Mouse (Mus musculus) hindbrain, embryonic 14.5 days (tissue): ENCODE results near the gene Oas1h. TPM values are rescaled to one million over a fixed set of nuclear protein-coding genes. Genes with fewer than 3 reads are reported as not detected.
"Not testable (repeated sequence)": the region's sequence is repeated elsewhere in the genome, so short reads cannot be mapped to it uniquely, and the experiment has no call there.

Experiments used
- ATAC-seq: fragments of 200-750 bp; cut with Nextera tagmentation; 2 replicates; pipeline ENCODE4 v1.8.0; 2017; ENCODE audit warnings: moderate number of reproducible peaks, mild to moderate bottlenecking, moderate TSS enrichment, moderate library complexity; ENCODE audit not compliant: low FRiP score
- DNase-seq: peaks from one replicate; pipeline ENCODE4 v3.0.0-alpha.2; 2015; ENCODE audit warnings: low spot score
- H3K27ac ChIP-seq: fragments of 300-500 bp; sonication (generic); 2 replicates; pipeline ENCODE4 v1.5.1; 2014; ENCODE audit warnings: mild to moderate bottlenecking, moderate library complexity
- H3K27me3 ChIP-seq: fragments of 300-500 bp; sonication (generic); 2 replicates; pipeline ENCODE4 v1.6.1; 2014; ENCODE audit warnings: mild to moderate bottlenecking, low read length, mixed read lengths; ENCODE audit not compliant: control insufficient read depth, insufficient read depth
- H3K36me3 ChIP-seq: fragments of 300-500 bp; sonication (generic); replicated peaks from 2 replicates; pipeline ENCODE4 v1.6.1; 2014; ENCODE audit not compliant: control insufficient read depth, insufficient read depth
- H3K4me1 ChIP-seq: fragments of 300-500 bp; sonication (generic); replicated peaks from 2 replicates; pipeline ENCODE4 v1.6.1; 2014; ENCODE audit warnings: antibody characterized with exemption, low read length, mixed read lengths; ENCODE audit not compliant: control insufficient read depth, insufficient read depth
- H3K4me2 ChIP-seq: fragments of 300-500 bp; sonication (generic); replicated peaks from 2 replicates; pipeline ENCODE4 v1.6.1; 2014; ENCODE audit warnings: mild to moderate bottlenecking, moderate library complexity
- H3K4me3 ChIP-seq: fragments of 300-500 bp; sonication (generic); replicated peaks from 2 replicates; pipeline ENCODE4 v1.5.1; 2014; ENCODE audit warnings: mild to moderate bottlenecking, low read length
- H3K9ac ChIP-seq: fragments of 300-500 bp; sonication (generic); 2 replicates; pipeline ENCODE4 v1.6.1; 2014
- H3K9me3 ChIP-seq: fragments of 300-500 bp; sonication (generic); 2 replicates; pipeline ENCODE4 v1.6.1; 2016; ENCODE audit warnings: low read length; ENCODE audit not compliant: control insufficient read depth
- WGBS: fragments of 180-500 bp; shearing (Covaris S2); extraction: QIAGEN DNeasy Blood & Tissue Kit; methylation state at CpG from one replicate; pipeline ENCODE4 v1.1.7; 2014; 5-methylcytosine and 5-hydroxymethylcytosine counted together
- polyA plus RNA-seq: library from polyadenylated mRNA; unstranded; fragments of >200 nt; fragmentation: Nextera tagmentation; extraction: Ambion mirVana; gene quantifications from 2 replicates; pipeline ENCODE4 v1.2.1, GENCODE M21; 2014

The Oas1h gene
- polyA plus RNA-seq, 1 experiment from 2014 or later: not detected

DNA sequence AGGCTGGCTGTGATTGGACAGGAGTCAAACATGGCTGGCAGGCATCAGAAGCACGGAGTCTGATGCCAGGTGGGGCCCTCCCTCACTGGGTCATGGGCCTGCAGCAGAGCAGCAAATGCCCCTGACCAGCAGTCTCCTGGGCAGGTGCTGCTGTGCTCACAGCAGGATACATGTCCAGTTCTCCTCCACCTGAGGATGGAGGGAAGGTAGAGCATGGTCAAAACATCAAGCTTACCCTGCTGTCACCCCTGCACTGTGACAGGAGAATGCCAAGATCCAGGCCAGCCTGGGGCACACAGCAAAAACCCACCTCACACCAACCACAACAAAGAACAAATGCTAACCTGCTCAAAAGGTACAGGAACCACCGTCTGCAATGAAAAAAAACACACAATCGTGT is 15.6 kb downstream of the Oas1h start:
- not testable (repeated sequence) for ATAC-seq

GRCm38 (mm10) chr5:120877407-120877806 is 16.2 kb downstream of the Oas1h start:
- H3K36me3 ChIP-seq, ATAC-seq, H3K4me1 ChIP-seq, DNase-seq, H3K9ac ChIP-seq, H3K27me3 ChIP-seq, H3K4me3 ChIP-seq, H3K4me2 ChIP-seq, H3K27ac ChIP-seq, H3K9me3 ChIP-seq: not testable (repeated sequence)
- 79% methylated on average over 2 of the region's 2 CpGs for WGBS

More for the DNA sequence above, 15.6 kb downstream of the Oas1h start:
- WGBS: 61% methylated on average over 2 of the region's 3 CpGs
- not testable (repeated sequence) for H3K4me3 ChIP-seq, H3K27ac ChIP-seq, H3K4me2 ChIP-seq, H3K27me3 ChIP-seq, H3K4me1 ChIP-seq, H3K36me3 ChIP-seq, H3K9ac ChIP-seq, H3K9me3 ChIP-seq, DNase-seq

DNA sequence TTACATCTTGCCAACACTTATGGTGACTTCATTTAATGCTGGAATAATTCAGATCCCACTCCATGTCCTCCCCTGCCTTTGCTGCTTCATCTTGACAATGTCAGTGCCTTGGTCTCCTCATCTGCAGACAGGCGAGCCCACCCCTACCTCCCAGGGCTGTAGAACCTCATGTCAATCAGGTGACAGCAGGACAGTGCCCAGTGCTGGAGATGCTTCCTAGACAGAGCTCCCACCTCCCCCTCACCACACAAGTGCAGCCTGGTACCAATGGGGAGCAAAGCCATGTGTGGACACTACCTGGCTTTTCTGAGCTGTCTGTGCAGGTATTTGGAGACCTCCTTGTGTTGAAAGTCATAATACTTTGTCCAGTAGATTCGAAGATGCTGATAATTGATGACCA is 17.6 kb downstream of the Oas1h start:
- H3K9me3 ChIP-seq, H3K27me3 ChIP-seq, H3K9ac ChIP-seq, H3K36me3 ChIP-seq, H3K4me1 ChIP-seq, ATAC-seq, DNase-seq, H3K4me3 ChIP-seq, H3K4me2 ChIP-seq, H3K27ac ChIP-seq: not testable (repeated sequence)
- WGBS: 68% methylated on average over 2 of the region's 2 CpGs

GRCm38 (mm10) chr5:120881681-120882080 is 20.5 kb downstream of the Oas1h start:
- H3K27me3 ChIP-seq, H3K4me3 ChIP-seq, H3K36me3 ChIP-seq, ATAC-seq, H3K9me3 ChIP-seq, H3K9ac ChIP-seq, H3K4me1 ChIP-seq, H3K4me2 ChIP-seq, H3K27ac ChIP-seq, DNase-seq: not testable (repeated sequence)
- WGBS: 98% methylated on average over 6 of the region's 6 CpGs

DNA sequence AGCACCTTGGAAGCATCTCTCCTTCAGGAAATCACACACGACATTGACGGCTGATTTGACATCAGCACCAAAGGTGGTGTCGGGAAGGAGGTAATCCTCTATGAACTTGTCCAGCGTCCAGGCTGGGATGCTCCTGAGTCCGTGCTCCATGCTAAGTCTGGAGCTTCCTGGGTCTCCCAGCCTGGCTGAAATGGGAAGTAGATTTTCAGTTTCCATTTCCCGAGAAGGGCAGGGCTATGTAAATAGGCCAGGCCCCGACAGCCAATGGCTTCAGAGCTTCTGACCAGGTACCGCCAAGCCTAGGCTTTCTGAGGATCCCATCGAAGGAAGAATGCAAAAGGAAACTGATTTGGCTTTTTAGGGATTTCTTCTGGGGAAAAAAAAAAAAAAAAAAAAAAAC is 26.2 kb downstream of the Oas1h start, which contains the start of gene Oas1g:
Gene Oas1g (minus strand): TSS at position 201 of the 400 bp plus-strand sequence.
- not testable (repeated sequence) for H3K9ac ChIP-seq, DNase-seq, H3K27ac ChIP-seq, H3K4me3 ChIP-seq, H3K27me3 ChIP-seq, H3K4me1 ChIP-seq, H3K4me2 ChIP-seq, H3K36me3 ChIP-seq, H3K9me3 ChIP-seq, ATAC-seq
- WGBS: 37% methylated on average over 6 of the region's 9 CpGs

DNA sequence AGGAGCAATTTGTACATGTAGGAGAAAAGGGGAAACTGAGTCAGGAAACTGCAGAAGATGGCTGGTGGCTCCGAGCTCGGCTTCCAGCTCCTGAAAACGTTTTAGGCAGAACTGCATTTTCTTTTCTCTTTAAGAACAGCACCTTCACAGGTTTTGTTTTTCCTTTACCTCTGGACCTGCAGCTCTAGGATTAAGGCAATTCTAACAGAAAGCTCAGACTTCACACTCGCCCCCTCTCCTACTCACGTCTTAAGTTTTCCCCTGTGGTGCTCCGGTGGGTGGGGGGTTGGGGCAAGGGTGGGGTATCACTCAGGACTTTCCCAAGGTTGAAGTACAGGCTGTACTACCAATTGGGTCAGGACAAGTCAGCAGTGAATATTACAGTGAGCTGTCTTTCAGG is 26.6 kb downstream of the Oas1h start:
- Histone ChIP-seq H3K4me3 (no peak overlapping the region), H3K27ac (no peak overlapping the region), H3K27me3 (no peaks in the 10 kb centered on the region), H3K36me3 (no peaks in the 10 kb centered on the region), H3K4me1 (no peaks in the 10 kb centered on the region), H3K4me2 (no peak overlapping the region), H3K9me3 (no peaks in the 10 kb centered on the region), H3K9ac (no peak overlapping the region)
- no peak for ATAC-seq
- 65% methylated on average over 6 of the region's 6 CpGs for WGBS
- no peak for DNase-seq

GRCm38 (mm10) chr5:120888294-120888815 is 27.1 kb downstream of the Oas1h start:
- not testable (repeated sequence) for H3K36me3 ChIP-seq

DNA sequence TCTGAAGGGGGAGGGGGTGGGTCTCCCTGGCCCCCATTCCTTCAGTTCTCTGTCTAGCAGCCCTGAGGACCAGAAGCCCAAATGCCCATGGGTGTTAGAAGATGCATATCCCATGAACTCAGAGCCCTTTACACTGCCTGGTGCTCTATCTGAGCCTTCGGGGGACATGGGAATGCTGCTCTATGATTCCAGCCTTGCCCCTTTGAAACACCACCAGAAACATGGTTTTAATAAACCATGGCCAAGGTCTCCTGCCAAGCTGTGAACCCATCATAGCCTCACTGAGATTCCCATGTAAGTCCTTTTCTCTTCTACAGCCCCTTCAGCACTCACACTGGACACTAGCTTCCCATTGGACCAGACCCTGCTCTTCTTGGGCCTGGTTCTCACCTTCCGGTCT is 28.8 kb downstream of the Oas1h start:
- no peak overlapping the region for H3K27ac ChIP-seq
- 82% methylated on average over 2 of the region's 2 CpGs for WGBS
- H3K27me3 ChIP-seq: no peaks in the 10 kb centered on the region
- DNase-seq (no peak), ATAC-seq (no peak)
- no peaks in the 10 kb centered on the region for H3K4me1 ChIP-seq
- no peak overlapping the region for H3K4me3 ChIP-seq
- H3K36me3 ChIP-seq: no peaks in the 10 kb centered on the region
- H3K4me2 ChIP-seq: no peak overlapping the region
- no peaks in the 10 kb centered on the region for H3K9me3 ChIP-seq
- H3K9ac ChIP-seq: no peak overlapping the region

More at GRCm38 (mm10) chr5:120888294-120888815, 27.1 kb downstream of the Oas1h start:
- not testable (repeated sequence) for H3K4me2 ChIP-seq, H3K9ac ChIP-seq, H3K4me1 ChIP-seq, DNase-seq, H3K4me3 ChIP-seq, H3K9me3 ChIP-seq, ATAC-seq, H3K27me3 ChIP-seq, H3K27ac ChIP-seq
- WGBS: 44% methylated on average over 4 of the region's 4 CpGs

DNA sequence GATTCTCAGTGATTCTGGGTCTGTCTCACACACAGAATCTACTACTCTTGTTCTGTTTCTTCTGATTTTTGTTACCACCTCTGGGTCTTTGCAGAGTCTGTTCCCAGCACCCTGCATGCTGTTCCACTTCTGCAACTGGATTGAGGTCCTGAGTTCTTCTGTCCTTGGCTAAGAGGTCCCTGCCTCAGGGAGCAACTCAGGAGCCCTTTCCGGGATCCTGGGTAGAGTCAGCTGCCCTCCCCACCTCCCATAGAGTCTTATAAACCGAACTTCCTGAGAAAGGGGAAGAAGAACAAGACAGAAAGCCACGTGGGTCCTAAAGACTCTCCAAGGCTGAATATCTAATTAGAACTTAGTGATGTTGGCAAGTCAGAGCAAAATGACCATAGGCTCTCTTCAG is 29.8 kb downstream of the Oas1h start:
- no peaks in the 10 kb centered on the region for H3K9me3 ChIP-seq
- no peak overlapping the region for H3K4me2 ChIP-seq
- no peaks in the 10 kb centered on the region for H3K4me1 ChIP-seq
- no peaks in the 10 kb centered on the region for H3K36me3 ChIP-seq
- no peak overlapping the region for H3K27ac ChIP-seq
- H3K4me3 ChIP-seq: no peak overlapping the region
- 53% methylated on average over 3 of the region's 3 CpGs for WGBS
- ATAC-seq: no peak
- no peak overlapping the region for H3K9ac ChIP-seq
- no peaks in the 10 kb centered on the region for H3K27me3 ChIP-seq
- no peak for DNase-seq
